Mouse (Mus musculus): Measurements from ENCODE around the gene Atg2a.

Atg2a gene

DNA sequence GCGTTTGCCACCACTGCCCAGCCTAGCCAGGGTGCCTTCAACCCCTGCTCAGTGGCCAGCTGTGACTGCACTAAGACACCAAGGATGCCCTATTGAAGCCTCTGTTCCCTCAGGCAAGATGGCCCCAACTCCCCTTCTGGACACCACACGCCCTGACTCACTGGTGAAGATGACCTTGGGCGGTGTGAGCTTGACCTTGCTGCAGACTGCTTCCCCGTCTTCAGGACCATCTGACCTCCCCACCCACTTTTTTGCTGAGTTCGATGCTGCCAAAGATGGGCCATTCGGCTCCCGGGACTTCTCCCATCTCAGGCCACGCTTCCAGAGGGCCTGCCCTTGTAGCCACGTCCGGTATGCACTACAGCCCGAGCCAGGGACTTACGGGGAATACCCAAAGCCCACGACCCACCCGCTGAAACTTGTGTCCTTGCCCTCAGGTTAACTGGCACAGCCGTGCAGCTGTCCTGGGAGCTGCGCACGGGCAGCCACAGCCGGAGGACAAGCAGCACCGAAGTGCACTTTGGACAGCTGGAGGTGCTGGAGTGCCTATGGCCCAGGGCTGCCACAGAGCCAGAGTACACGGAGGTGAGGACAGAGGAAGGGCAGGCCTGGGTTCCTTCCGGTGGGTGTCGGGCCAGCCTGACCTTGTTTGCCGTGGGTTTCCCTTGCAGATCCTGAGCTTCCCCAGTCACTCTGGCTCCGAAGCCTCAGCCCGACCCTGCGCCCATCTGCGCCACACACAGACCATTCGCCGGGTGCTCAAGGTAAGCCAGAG, 6.2 kb downstream of the Atg2a start:
- in situ Hi-C loops (cut with MboI, MseI) = no loop called here

GRCm38 (mm10) chr19:6253021-6253420, 11.6 kb downstream of the Atg2a start:
- in situ Hi-C loops (cut with MboI, MseI) = no loop called here

DNA sequence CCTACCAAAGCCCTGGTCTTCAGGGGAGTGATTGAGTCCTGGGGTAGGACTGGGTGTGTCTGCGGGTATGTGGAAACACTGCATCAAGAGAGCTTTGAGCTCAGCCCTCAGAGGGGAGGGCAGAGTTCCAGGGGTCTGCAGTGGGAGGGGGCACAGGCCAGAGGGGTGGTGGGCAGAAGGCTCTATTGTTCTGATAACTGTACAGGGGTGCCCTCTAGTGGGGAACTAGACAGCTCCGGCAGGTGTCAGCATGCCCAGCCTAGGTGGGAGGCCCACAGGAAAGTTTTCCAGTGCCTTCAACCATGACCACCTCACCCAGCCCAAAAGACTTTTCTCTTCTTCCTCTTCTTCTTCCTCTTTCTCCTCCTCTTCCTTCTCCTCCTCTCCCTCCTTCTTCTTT, 19.0 kb downstream of the Atg2a start:
- in situ Hi-C loops (cut with MboI, MseI) = loop anchor here (5.0 kb wide), 1 partner anchor 47 kb away; the partner anchor contains the start of gene Cdc42bpg

- in situ Hi-C loops (cut with MboI, MseI) = loop anchor here (5.0 kb wide), 1 partner anchor 46 kb away; the partner anchor contains the start of gene Cdc42bpg
These were observed 19.5 kb downstream of the Atg2a start for GRCm38 (mm10) chr19:6260946-6261345.

DNA sequence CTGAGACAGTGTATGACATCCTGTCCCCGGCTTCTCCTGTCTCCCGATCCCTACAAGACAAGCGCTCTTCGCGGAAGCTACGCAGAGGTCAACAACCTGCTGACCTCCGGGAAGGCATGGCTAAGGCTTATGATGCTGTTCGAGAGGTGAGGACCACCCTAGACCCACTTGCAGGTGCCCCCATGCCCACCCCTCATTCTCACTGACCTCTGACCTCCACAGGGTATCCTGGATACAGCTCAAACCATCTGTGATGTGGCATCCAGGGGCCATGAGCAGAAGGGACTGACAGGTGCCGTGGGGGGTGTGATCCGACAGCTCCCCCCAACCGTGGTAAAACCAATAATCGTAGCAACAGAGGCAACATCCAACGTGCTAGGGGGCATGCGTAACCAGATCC, 19.9 kb downstream of the Atg2a start:
- in situ Hi-C loops (cut with MboI, MseI) = loop anchor here (5.0 kb wide), 1 partner anchor 46 kb away; the partner anchor contains the start of gene Cdc42bpg

DNA sequence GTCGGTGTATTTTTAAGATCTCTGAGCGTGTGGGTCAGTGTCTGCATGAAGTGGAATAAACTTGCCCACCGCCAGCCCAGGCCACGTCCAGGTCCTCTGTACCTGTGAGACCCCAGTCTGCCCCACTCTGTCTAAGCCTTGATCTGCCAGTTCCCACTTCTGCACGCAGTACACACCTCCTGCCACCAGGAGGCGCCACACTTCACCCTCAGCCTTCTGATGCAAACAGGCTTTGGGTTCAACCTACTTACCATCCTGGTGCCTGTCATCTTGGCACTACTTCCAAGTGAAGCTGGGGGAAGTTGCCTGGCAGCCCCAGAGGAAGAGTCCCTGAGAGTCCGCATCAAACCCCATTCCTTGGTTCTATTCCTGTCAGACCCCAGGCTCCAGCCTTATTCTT, 20.8 kb downstream of the Atg2a start:
- in situ Hi-C loops (cut with MboI, MseI) = loop anchor here (5.0 kb wide), 1 partner anchor 45 kb away; the partner anchor contains the start of gene Cdc42bpg

- in situ Hi-C loops (cut with MboI, MseI) = loop anchor here (5.0 kb wide), 1 partner anchor 44 kb away; the partner anchor contains the start of gene Cdc42bpg
These were observed 21.5 kb downstream of the Atg2a start for GRCm38 (mm10) chr19:6262839-6263433.

- in situ Hi-C loops (cut with MboI, MseI) = loop anchor here (5.0 kb wide), 1 partner anchor 43 kb away; the partner anchor contains the start of gene Cdc42bpg
These were observed 22.7 kb downstream of the Atg2a start for GRCm38 (mm10) chr19:6264200-6264599.

DNA sequence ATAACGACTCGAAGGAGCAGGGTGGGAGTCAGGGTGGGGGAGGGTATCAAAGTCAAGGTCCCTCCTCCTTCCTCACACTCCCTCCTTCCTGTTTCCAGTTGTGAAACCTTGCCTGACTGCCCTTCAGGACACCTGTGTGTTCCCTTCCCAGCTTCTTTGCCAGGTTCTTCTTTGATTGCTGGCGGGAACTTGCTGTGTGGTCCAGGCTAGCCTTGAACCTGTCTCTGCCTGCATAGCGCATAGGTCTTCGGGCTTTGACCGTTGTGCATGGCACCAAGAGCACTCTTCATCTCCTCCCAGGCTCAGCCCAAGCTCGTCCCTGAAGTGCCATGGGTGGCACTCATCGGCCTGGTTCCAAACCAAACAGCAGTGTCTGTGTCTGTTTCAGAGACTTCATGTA, 23.5 kb downstream of the Atg2a start:
- in situ Hi-C loops (cut with MboI, MseI) = loop anchor here (5.0 kb wide), 1 partner anchor 42 kb away; the partner anchor contains the start of gene Cdc42bpg

GRCm38 (mm10) chr19:6265727-6266182, 24.3 kb downstream of the Atg2a start:
- in situ Hi-C loops (cut with MboI, MseI) = no loop called here

DNA sequence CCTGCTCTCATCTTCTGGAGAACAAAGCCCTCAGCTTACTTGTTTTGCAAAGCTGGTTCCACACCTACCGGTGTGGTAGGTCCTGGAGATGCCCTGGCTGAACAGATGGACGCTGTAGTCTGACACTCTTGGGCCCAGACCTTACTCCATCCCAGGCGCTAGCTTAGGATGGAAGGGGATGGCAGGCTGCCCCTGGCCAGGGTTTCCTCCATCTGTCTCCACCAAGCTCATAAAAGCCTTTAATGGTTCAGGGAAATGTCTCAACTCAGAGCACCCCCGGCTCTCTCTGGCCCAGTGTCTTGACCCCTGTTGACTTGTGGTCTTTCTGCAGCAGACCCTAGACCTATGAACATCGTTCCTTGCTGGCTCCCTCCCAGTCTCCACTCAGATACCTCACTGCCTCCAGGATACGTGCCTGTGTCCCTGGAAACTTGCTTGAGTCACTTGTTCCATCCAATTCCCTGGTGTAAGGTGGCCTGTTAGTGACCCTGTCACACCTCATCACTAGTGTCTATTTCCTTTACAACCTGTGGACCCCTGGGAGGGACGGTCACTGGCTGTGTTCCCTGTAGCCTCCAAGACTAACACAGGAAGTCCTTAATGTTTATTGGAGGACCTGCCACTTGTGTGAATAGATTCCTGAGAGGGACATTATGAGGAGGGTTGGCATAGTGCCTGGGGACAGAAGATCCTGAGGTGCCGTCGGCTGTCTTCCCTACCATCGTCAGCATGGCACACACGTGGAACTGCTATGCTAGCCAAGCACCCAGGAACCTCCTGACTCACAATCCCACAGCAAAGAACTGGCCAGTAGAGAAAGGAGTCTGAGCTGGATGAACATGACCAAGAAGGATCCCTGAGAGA, 26.1 kb downstream of the Atg2a start:
- in situ Hi-C loops (cut with MboI, MseI) = no loop called here

DNA sequence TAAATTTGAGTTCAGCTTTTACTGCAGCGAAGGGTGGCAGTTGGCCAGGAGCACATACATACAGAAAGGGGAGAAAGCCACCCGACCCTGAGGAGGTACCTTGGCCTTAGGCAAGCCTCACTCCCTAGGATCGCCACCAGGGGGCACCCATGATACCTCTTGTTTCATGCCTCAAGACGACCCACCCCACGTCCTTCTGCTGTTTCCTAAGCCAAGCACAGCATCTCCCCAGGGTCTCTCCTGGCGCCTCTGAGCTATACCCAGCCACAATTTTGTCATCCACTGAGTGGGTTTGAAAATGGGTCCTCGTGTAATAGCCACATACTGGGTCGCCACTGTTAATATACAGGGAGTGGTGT, 26.7 kb downstream of the Atg2a start:
- in situ Hi-C loops (cut with MboI, MseI) = no loop called here

DNA sequence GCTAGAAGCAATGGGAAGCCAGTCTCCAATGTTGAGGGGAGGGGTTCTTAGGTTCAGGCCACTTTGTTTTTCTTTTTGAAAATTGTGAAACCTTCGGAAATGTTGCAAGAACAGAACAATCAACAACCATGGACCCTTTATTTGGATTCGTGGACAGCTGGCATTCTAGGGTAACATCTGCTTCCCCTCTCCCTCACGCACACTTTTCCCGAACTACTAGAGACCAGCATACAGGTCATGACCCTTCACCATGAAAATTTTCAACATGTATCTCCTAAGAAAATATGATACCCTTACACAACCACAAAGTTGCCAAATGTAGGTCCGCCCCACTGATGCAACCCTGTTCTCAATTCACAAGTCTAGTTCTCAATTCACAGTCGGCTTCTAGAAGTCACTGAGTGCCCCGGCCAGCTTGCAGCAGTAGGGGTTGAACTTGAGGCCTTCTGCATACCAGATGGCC, 27.2 kb downstream of the Atg2a start:
- in situ Hi-C loops (cut with MboI, MseI) = no loop called here

- in situ Hi-C loops (cut with MboI, MseI) = no loop called here
These were observed 28.5 kb downstream of the Atg2a start for GRCm38 (mm10) chr19:6269798-6270475.

- in situ Hi-C loops (cut with MboI, MseI) = no loop called here
These were observed 29.2 kb downstream of the Atg2a start for GRCm38 (mm10) chr19:6270661-6271060.

GRCm38 (mm10) chr19:6271206-6271605, 29.7 kb downstream of the Atg2a start:
- in situ Hi-C loops (cut with MboI, MseI) = no loop called here

GRCm38 (mm10) chr19:6272053-6272452, 30.6 kb downstream of the Atg2a start:
- in situ Hi-C loops (cut with MboI, MseI) = no loop called here

DNA sequence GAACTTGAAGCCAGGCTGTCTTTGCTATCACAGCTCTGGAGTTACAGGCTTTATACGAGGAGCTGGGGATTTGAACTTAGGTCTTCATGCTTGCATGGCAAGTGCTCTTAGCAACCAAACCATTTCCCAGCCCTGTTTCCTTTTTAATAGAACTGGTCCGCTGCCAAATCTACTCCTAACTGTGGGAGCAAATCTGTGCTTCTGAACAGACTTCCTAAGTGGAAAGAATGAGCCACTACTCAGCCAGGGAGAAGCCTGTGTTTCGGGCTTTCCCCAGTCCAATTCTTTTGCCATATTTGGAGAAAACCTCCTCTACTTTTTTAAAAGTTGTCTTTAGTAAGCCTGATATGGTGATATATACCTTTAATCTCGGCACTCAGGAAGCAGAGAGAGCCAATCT, 31.3 kb downstream of the Atg2a start:
- in situ Hi-C loops (cut with MboI, MseI) = no loop called here

DNA sequence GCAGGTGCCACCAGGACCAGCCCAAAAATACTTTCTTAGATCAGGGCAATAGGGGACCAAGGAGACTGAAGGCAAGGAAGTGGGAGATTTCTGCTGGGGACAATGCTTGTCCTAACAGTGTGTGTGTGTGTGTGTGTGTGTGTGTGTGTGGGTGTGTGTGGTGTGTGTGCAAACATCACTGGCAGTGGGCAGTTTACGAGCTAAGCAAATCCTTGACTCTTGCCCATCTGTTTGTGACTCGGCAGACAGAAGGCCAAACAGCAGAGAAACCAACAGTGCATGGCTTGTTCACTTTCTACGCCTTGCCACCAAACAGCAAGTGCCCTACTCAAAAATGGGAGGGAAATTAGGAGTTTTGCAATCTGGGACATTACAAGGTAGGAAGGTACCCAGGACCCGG, 32.1 kb downstream of the Atg2a start:
- in situ Hi-C loops (cut with MboI, MseI) = no loop called here

GRCm38 (mm10) chr19:6273998-6274608, 32.6 kb downstream of the Atg2a start:
- in situ Hi-C loops (cut with MboI, MseI) = no loop called here

Measured in T-helper 1 cell (primary cell).